ENCODE assay signal across 20 mouse cellular contexts in genomic region chr2:172546551-172546950, GRCm38 (mm10). TPM values are rescaled to one million over a fixed set of nuclear protein-coding genes. Genes with fewer than 3 reads are reported as not detected.
DNase-seq lines count a peak whose midpoint lies in the region; ATAC-seq and TF ChIP-seq lines count a peak whose summit lies in the region.
"Had no signal": no experiment of that assay in that cellular context is flagged by ENCODE, and none has a peak within 500 bp of the region (broad histone marks: within the 10 kb centered on the region; RNA-seq: fewer than 3 reads in every experiment).

No protein-coding gene starts in this region.

- peaks cover 53% of the 10 kb centered on the region for H3K27me3 ChIP-seq in forebrain, postnatal 0 days (ENCODE audit: insufficient read depth, low read length)
- peaks cover 46% of the 10 kb centered on the region for H3K27me3 ChIP-seq in forebrain, embryonic 16.5 days (replicated peaks; ENCODE audit: control insufficient read depth, insufficient read depth, low read length)
- H3K27me3 ChIP-seq in midbrain, embryonic 11.5 days (ENCODE audit: control insufficient read depth, insufficient read depth, low read length) = peaks cover 78% of the 10 kb centered on the region
- peaks cover 80% of the 10 kb centered on the region for H3K27me3 ChIP-seq in midbrain, embryonic 15.5 days (replicated peaks)
- H3K27me3 ChIP-seq in limb, embryonic 15.5 days = peaks cover 78% of the 10 kb centered on the region

- 19% methylated on average over 16 of the region's 16 CpGs for WGBS in forebrain, postnatal 0 days
- WGBS in forebrain, embryonic 16.5 days = 20% methylated on average over 16 of the region's 16 CpGs
- WGBS in midbrain, embryonic 11.5 days = 6% methylated on average over 16 of the region's 16 CpGs
- WGBS in midbrain, embryonic 15.5 days = 7% methylated on average over 16 of the region's 16 CpGs
- 20% methylated on average over 16 of the region's 16 CpGs for WGBS in limb, embryonic 15.5 days

- H3K4me1 ChIP-seq in forebrain, postnatal 0 days (ENCODE audit: insufficient read depth) = no peaks in the 10 kb centered on the region
- H3K4me1 ChIP-seq in forebrain, embryonic 16.5 days (replicated peaks; ENCODE audit: control insufficient read depth, insufficient read depth, low read length) = peaks cover 41% of the 10 kb centered on the region
- peaks cover 31% of the 10 kb centered on the region for H3K4me1 ChIP-seq in midbrain, embryonic 11.5 days (ENCODE audit: control insufficient read depth, insufficient read depth, low read length)
- H3K4me1 ChIP-seq in midbrain, embryonic 15.5 days = peaks cover 31% of the 10 kb centered on the region
- H3K4me1 ChIP-seq in ES-E14 (ENCODE audit: control insufficient read depth in 2 of 2, insufficient read depth in 2 of 2, low read length in 2 of 2, poor library complexity in 1 of 2) = peaks cover 6 to 23% of the 10 kb centered on the region in 2 experiments
- H3K4me1 ChIP-seq in limb, embryonic 15.5 days = peaks cover 50% of the 10 kb centered on the region

- in situ Hi-C loops in ES-E14 (cut with MboI; ENCODE audit: low sequenced_read_pairs in 2 of 2, unreplicated experiment in 2 of 2) = no loop called here

- no peaks in the 10 kb centered on the region for H3K36me3 ChIP-seq in forebrain, postnatal 0 days (ENCODE audit: insufficient read depth)
- no peaks in the 10 kb centered on the region for H3K36me3 ChIP-seq in forebrain, embryonic 16.5 days (ENCODE audit: control insufficient read depth, insufficient read depth)
- H3K36me3 ChIP-seq in midbrain, embryonic 11.5 days (ENCODE audit: control insufficient read depth, insufficient read depth, low read length) = no peaks in the 10 kb centered on the region
- no peaks in the 10 kb centered on the region for H3K36me3 ChIP-seq in midbrain, embryonic 15.5 days (replicated peaks)
- H3K36me3 ChIP-seq in ES-E14 (ENCODE audit: control insufficient read depth, insufficient read depth, low read length, poor library complexity, severe bottlenecking) = peaks cover 4% of the 10 kb centered on the region; the same call in 1 of the 2 replicates
- no peaks in the 10 kb centered on the region for H3K36me3 ChIP-seq in limb, embryonic 15.5 days
- H3K36me3 ChIP-seq: heart, embryonic 10.5 days; hindbrain, embryonic 12.5 days had no signal

- H3K4me2 ChIP-seq in forebrain, postnatal 0 days (ENCODE audit: low read depth) = no peak overlapping the region
- no peak overlapping the region for H3K4me2 ChIP-seq in forebrain, embryonic 16.5 days (ENCODE audit: low read length)
- H3K4me2 ChIP-seq in midbrain, embryonic 11.5 days = no peak overlapping the region
- no peak overlapping the region for H3K4me2 ChIP-seq in midbrain, embryonic 15.5 days
- no peak overlapping the region for H3K4me2 ChIP-seq in limb, embryonic 15.5 days
- H3K4me2 ChIP-seq: hindbrain, embryonic 12.5 days had no signal

- ATAC-seq in forebrain, postnatal 0 days = no peak
- ATAC-seq in forebrain, embryonic 16.5 days = no peak
- no peak for ATAC-seq in midbrain, embryonic 11.5 days (ENCODE audit: low FRiP score)
- ATAC-seq in midbrain, embryonic 15.5 days (replicated peaks) = no peak
- no peak for ATAC-seq in limb, embryonic 15.5 days (ENCODE audit: insufficient number of reproducible peaks, low FRiP score, low TSS enrichment, low read depth)
- ATAC-seq: inflammation-experienced regulatory T-cells, adult 6 months had no signal

- no peak for TF ChIP-seq CTCF in forebrain, postnatal 0 days (IDR thresholded peaks at IDR 0.05; ENCODE audit: low read depth)

- no peak overlapping the region for H3K4me3 ChIP-seq in forebrain, postnatal 0 days (ENCODE audit: low read depth, low read length)
- no peak overlapping the region for H3K4me3 ChIP-seq in forebrain, embryonic 16.5 days (replicated peaks; ENCODE audit: low read length)
- no peak overlapping the region for H3K4me3 ChIP-seq in midbrain, embryonic 11.5 days (ENCODE audit: low read depth, low read length)
- H3K4me3 ChIP-seq in midbrain, embryonic 15.5 days = no peak overlapping the region
- peak overlapping the region; percentile 52 to 64 for H3K4me3 ChIP-seq in ES-E14 (ENCODE audit: insufficient read depth in 1 of 2, low read depth in 1 of 2, low read length in 2 of 2, poor library complexity in 1 of 2, severe bottlenecking in 1 of 2)
- H3K4me3 ChIP-seq in limb, embryonic 15.5 days = peak overlapping the region; percentile 10; the same call in 1 of the 2 replicates
- H3K4me3 ChIP-seq: hindbrain, embryonic 12.5 days; layer of hippocampus, adult 2 months had no signal

- no peaks in the 10 kb centered on the region for H3K9me3 ChIP-seq in forebrain, postnatal 0 days (ENCODE audit: low read length)
- H3K9me3 ChIP-seq in forebrain, embryonic 16.5 days (ENCODE audit: control insufficient read depth, low read length) = no peaks in the 10 kb centered on the region
- no peaks in the 10 kb centered on the region for H3K9me3 ChIP-seq in midbrain, embryonic 11.5 days (ENCODE audit: control insufficient read depth, low read length)
- no peaks in the 10 kb centered on the region for H3K9me3 ChIP-seq in midbrain, embryonic 15.5 days
- H3K9me3 ChIP-seq in ES-E14 (ENCODE audit: control insufficient read depth, insufficient read depth, low read depth, low read length) = no peaks in the 10 kb centered on the region
- no peaks in the 10 kb centered on the region for H3K9me3 ChIP-seq in limb, embryonic 15.5 days
- H3K9me3 ChIP-seq: heart, embryonic 10.5 days; hindbrain, embryonic 12.5 days had no signal

- H3K9ac ChIP-seq in forebrain, postnatal 0 days = no peak overlapping the region
- H3K9ac ChIP-seq in forebrain, embryonic 16.5 days (replicated peaks; ENCODE audit: low read depth, low read length) = no peak overlapping the region
- H3K9ac ChIP-seq in midbrain, embryonic 11.5 days (ENCODE audit: low read length) = no peak overlapping the region
- no peak overlapping the region for H3K9ac ChIP-seq in midbrain, embryonic 15.5 days
- peak overlapping the region; percentile 39; the same call in 1 of the 2 replicates for H3K9ac ChIP-seq in ES-E14 (ENCODE audit: insufficient read depth, low read depth, low read length, poor library complexity, severe bottlenecking)
- no peak overlapping the region for H3K9ac ChIP-seq in limb, embryonic 15.5 days
- H3K9ac ChIP-seq: hindbrain, embryonic 12.5 days had no signal

- H3K27ac ChIP-seq in forebrain, postnatal 0 days (ENCODE audit: low read depth, low read length) = no peak overlapping the region
- no peak overlapping the region for H3K27ac ChIP-seq in forebrain, embryonic 16.5 days (ENCODE audit: low read length)
- no peak overlapping the region for H3K27ac ChIP-seq in midbrain, embryonic 11.5 days (ENCODE audit: low read depth, low read length)
- H3K27ac ChIP-seq in midbrain, embryonic 15.5 days = no peak overlapping the region
- H3K27ac ChIP-seq in ES-E14 (ENCODE audit: insufficient read depth, low read depth, low read length, poor library complexity, severe bottlenecking) = no peak overlapping the region
- H3K27ac ChIP-seq in limb, embryonic 15.5 days = no peak overlapping the region
- H3K27ac ChIP-seq: heart, embryonic 10.5 days; hindbrain, embryonic 12.5 days; layer of hippocampus, adult 2 months had no signal

- DNase-seq in forebrain, postnatal 0 days = peak; percentile 18
- peak; percentile 94 for DNase-seq in midbrain, embryonic 11.5 days (ENCODE audit: low spot score, missing footprints)
- DNase-seq in ES-E14 (ENCODE audit: low read depth, low spot score) = no peak
- no peak for DNase-seq in T-cell, adult 2 months (ENCODE audit: low spot score)
- DNase-seq: cerebellum, adult 2 months; cerebellum, postnatal 36 days; gastrocnemius, postnatal 10 days; right cerebral cortex, postnatal 14 days had no signal

TF ChIP-seq in ES-E14, 5 proteins besides CTCF, POLR2A, EP300 and RAD21:
- TF ChIP-seq CHD2 (IDR thresholded peaks at IDR 0.05; ENCODE audit: low read depth, low read length) (no peak), ZNF384 (IDR thresholded peaks at IDR 0.05; ENCODE audit: low read depth, low read length) (no peak), MAFK (IDR thresholded peaks at IDR 0.05; ENCODE audit: insufficient read depth, low read depth, low read length) (no peak), HCFC1 (IDR thresholded peaks at IDR 0.05; ENCODE audit: borderline replicate concordance, insufficient read depth, low read length) (no peak), ZC3H11A (IDR thresholded peaks at IDR 0.05; ENCODE audit: borderline replicate concordance, low read depth, low read length) (no peak)
TF ChIP-seq in ES-E14: peak in this region for 0.

RNA-seq across cellular contexts. Expression of gene Tfap2c, which starts 2.8 kb away (rescaled TPM):
- total RNA-seq in forebrain, postnatal 0 days (2014; rRNA removed) = 3.3 and 3.7 TPM in 2 replicates
- polyA plus RNA-seq in forebrain, postnatal 0 days (2015; fragmentation: Nextera tagmentation; extraction: Ambion mirVana) = 3.7 and 3.9 TPM in 2 replicates
- 22.3 and 28.5 TPM in 2 replicates for polyA plus RNA-seq in forebrain, embryonic 16.5 days (2015; fragmentation: Nextera tagmentation; extraction: Ambion mirVana)
- 2.8 and 4.5 TPM in 2 replicates for polyA plus RNA-seq in midbrain, embryonic 11.5 days (2014; fragmentation: Nextera tagmentation; extraction: Ambion mirVana)
- 0.34 and 0.79 TPM in 2 replicates for polyA plus RNA-seq in midbrain, embryonic 15.5 days (2015; fragmentation: Nextera tagmentation; extraction: Ambion mirVana)
- total RNA-seq in ES-E14 (2012; rRNA removed) = 18.2 and 19.7 TPM in 2 replicates
- 20.1 and 20.4 TPM in 2 replicates for polyA plus RNA-seq in limb, embryonic 15.5 days (2015; fragmentation: Nextera tagmentation; extraction: Ambion mirVana)
- total RNA-seq: adrenal gland, postnatal 10 days; gastrocnemius, postnatal 10 days; granulocyte monocyte progenitor cell, adult 5-6 weeks; megakaryocyte-erythroid progenitor cell, adult 5-6 weeks had no signal
- polyA plus RNA-seq: heart, postnatal 0 days; inflammation-experienced regulatory T-cells, adult 6 months; liver, embryonic 16.5 days had no signal

Comparison
In these comparisons a context has a peak if more than half of its experiments do, and no peak if none do; other contexts are left out.
1. DNase-seq: peak in forebrain, postnatal 0 days (single experiment) and midbrain, embryonic 11.5 days (single experiment); none in ES-E14 (single experiment) and T-cell, adult 2 months (single experiment).
2. H3K4me3 ChIP-seq: peak in ES-E14 (2 of 2) and limb, embryonic 15.5 days (single experiment); none in forebrain, postnatal 0 days (single experiment), forebrain, embryonic 16.5 days (single experiment), midbrain, embryonic 11.5 days (single experiment) and midbrain, embryonic 15.5 days (single experiment).